Mouse (Mus musculus) MN1 (cell line): ENCODE results near the gene Pex11g.
A peak's percentile ranks its signal among the peaks of the same experiment; 100 is the strongest.

ENCODE experiments used
- DNase-seq: peaks from one replicate; pipeline ENCODE4 v3.0.0-alpha.2; 2016; ENCODE audit warnings: low spot score

The Pex11g gene

GRCm38 (mm10) chr8:3467006-3467885, at the start of gene Pex11g:
Gene Pex11g, minus strand, starts transcription at chr8:3467680.
- peak; percentile 100 for DNase-seq

GRCm38 (mm10) chr8:3517117-3517495, 49.6 kb upstream of the Pex11g start:
- no peak for DNase-seq

DNA sequence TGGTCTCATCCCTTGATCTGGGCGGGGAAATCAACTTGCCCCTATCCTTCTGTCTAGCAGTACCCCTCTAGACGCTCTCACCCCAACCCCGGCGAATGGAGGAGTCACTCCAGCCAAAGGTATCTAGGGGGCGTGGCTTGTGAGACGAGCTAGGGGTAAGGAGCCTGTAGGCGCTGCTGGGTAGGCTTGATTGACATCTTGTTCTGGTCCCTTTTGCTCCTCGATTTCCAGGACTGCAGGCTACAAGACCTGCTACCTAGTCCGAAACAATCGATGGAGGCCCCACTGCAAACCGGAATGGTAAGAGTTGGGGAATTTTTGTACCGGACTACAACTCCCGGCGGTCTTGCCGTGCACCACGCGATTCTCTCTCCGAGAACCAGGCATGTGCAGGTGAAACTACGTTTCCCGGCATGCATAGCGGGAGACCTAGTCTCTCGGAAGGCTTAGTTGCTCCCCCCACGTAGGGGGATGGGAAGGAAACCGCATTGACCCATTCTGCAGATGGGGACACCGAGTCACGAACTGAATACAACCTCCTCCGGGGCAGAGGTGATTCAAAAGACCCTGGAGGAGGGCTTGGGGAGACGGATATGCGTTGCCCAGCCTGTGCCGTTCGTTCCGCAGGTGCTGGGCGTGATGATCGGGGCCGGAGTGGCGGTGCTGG, 49.1 kb upstream of the Pex11g start:
- no peak for DNase-seq

DNA sequence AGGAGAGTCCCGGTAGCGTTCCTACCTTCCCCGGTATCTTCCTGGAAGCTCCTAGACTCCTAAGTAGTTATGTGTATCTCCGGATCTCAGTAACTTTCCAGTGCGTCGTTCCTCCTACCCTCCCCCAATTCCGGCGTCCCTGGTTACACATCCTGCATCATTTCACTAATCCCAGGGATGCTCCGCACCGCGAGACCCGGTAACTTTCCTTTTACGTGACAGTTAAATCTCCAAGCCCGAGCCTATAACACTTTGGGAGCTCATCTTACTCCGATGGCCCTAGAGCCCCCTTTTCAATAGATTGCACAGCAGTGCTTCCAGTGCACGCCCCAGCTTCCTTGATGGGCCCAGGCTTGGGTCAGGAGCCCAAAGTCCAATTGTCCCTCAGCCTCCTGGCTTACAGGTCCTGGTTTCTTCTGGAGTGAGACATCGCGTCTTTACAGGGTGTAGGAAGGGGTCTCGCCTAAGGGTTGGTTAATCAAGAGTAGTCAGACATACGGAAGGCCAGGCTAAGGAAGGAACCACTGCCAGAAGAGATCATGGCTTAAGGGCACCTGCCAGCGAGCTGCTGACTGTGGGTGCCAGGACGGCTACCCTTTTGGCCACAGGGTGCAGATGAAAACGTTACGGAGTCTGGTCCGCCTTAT, 48.4 kb upstream of the Pex11g start:
- DNase-seq = peak; percentile 69

DNA sequence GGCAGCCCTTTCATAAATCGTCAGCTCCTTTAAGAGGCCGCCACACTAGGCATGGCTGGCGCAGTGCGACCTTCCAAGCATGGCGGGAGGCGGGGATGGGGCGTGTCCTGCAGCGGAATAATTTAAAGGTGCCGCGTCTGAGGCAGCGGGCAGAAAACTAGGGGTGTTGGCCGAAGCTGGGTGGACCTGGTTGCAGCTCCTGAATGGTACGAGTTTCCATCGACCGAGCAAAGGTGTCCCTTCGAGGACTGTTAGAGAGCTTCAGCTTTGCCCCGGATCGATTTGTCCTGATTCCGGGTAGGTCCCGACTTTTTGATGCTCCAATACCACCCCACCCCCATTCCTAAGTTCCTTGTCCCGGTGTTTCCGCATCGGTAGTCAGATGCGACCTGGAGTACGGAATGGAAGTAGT, 47.8 kb upstream of the Pex11g start, which contains the start of gene Pnpla6:
TSS of gene Pnpla6 (plus strand) at position 125 of the 412 bp plus-strand sequence.
- DNase-seq = peak; percentile 84

GRCm38 (mm10) chr8:3514681-3515247, 47.3 kb upstream of the Pex11g start:
- DNase-seq = no peak

GRCm38 (mm10) chr8:3507979-3508754, 40.7 kb upstream of the Pex11g start:
- no peak for DNase-seq

DNA sequence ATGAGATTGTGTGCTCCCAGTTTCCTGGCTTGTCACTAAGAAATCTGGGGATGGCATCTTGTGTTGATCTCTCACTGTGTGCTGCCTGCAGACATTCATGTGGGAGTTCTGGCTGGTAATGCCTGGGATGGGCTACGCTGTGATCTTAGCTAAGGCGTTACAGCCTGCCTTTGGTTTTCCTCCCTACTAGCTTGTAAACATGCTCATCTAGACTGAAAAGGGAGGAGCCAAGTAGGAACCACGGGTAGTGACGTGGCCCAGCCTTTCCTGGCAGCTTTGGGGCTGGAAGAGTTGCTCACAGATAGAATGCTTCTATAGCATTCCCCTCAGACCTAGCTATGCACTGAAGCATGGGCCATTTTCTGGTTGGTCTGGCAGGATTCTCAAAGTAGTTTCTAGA, 34.7 kb upstream of the Pex11g start:
- no peak for DNase-seq

GRCm38 (mm10) chr8:3500235-3501090, 33.0 kb upstream of the Pex11g start, which contains the start of gene Mcoln1:
Gene Mcoln1, plus strand, starts transcription at chr8:3500457.
- peak; percentile 100 for DNase-seq

- peak; percentile 65 for DNase-seq
These were observed 32.3 kb upstream of the Pex11g start for GRCm38 (mm10) chr8:3499751-3500150.

- DNase-seq = no peak
These were observed 31.1 kb upstream of the Pex11g start for GRCm38 (mm10) chr8:3498583-3498982.

GRCm38 (mm10) chr8:3496428-3496748, 28.9 kb upstream of the Pex11g start:
- DNase-seq = no peak

GRCm38 (mm10) chr8:3495578-3496427, 28.3 kb upstream of the Pex11g start:
- no peak for DNase-seq

DNA sequence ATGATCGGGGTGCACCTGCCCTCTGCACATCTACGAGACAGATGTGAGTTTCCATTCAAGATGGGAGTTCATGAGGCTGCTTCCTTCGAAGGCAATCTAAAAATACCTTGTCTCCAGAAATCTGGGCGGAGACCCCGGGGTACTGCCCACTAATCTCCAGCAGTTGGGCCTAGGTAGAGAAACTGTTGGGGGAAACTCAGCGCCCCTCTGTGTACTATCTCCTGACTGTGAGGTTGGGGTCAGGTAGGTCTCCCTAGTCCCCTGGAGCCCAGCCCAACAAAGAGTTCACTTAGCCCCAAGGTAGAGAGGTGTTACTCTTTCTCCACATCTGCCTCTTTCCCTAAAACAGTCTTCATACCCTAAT, 26.3 kb upstream of the Pex11g start:
- DNase-seq = no peak

DNA sequence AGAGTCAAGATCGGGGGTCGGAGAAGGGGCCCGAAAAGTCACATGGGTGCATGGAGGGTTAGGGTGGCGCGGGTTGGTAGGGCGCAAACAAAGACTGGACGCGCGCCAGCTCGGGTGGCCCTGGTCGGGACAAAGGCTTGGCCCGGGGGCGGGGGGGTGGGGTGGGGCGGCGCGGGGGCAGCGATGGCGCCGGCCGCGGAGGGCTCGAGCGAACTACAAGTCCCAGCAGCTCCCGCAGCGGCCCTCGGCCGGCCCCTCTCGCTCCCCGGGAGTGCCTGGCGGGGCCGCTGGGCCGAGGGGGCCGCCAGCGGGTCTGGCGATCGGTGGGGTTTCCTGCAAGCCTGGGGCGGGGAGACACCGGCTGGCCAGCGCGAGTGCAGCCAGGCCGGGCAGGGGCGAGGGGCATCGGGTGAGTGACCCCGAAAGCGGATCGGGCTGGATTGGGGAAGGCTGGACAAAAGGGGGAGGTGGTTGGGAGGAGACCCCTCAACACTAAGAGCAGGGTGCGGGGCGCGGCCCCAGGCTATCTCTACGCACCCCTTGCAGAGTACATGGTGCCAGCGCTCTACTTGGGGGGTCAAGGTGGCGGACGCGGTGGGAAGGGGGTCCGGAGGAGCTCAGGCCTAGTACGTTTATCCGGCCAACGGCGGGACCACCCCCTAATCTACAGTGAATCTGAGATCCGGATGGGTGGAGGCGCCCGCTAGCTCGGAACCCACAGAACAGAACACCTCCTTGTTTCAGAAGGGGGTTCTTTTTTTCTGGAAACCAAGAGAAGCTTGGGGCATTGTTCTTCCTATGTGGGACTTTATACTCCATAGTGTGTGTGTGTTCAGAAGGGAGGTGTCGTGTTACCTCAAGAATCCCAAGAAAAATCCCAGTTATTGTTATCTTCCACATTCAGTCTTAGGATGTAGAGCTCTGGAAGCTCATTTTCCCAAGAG, 25.7 kb upstream of the Pex11g start, which contains the start of gene Zfp358:
TSS of gene Zfp358 (plus strand) at position 238 of the 944 bp plus-strand sequence.
- DNase-seq = peak; percentile 89

GRCm38 (mm10) chr8:3485192-3485591, 17.7 kb upstream of the Pex11g start:
- no peak for DNase-seq

DNA sequence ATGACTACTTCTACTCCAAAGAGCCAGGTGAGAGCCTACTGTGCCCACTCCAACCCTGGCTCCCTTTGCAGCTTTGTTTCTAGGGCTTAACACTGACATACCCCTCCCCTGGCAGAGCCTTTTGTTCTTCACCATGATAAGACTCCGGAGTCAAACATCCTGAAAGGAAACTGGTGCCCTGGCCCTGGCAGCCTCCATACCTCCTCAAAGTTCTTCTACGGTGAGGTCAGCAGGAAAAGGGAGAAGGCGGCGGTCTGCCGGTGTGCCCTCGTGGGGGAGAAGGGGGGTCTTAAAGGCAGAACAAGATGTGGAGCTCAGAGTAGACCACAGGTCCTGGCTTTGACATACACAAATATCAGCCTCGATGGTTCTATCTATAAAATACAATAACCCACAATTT, 16.1 kb upstream of the Pex11g start:
- DNase-seq = no peak

DNA sequence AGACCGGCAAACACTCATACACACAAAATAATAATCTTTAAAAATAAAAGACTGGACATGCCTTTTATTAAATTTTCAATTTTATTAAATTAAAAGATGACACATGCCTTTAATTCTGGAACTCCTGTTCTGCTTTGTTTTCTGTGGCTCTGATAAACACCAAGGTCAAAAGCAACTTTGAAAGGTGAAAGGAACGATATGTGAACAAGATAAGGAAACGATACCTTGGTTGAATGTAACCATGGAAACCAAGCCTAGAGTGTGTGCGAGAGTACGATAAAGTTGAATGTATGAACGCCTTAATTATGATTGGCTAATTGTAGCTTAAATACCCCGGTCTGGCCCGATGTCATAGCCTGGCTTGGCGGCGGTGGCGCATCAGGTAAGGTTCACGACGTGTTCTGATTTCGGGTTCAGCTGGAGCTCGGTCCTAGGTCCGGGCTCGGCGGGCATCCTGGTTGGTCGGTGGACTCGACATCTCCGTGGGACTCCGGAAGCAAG, 14.8 kb upstream of the Pex11g start:
- no peak for DNase-seq
